Mouse (Mus musculus) limb, embryonic 12.5 days (tissue): ENCODE measurements around the gene Cfap20. TPM values are rescaled to one million over a fixed set of nuclear protein-coding genes. Genes with fewer than 3 reads are reported as not detected.

Source experiments
- ATAC-seq: fragments of 200-750 bp; cut with Nextera tagmentation; 2 replicates; pipeline ENCODE4 v1.8.0; 2017; ENCODE audit warnings: low read depth, moderate TSS enrichment; ENCODE audit not compliant: insufficient number of reproducible peaks, insufficient read depth, low FRiP score, low TSS enrichment
- H3K27ac ChIP-seq: fragments of 300-500 bp; sonication (generic); 2 replicates; pipeline ENCODE4 v1.5.1; 2016; ENCODE audit warnings: mild to moderate bottlenecking, moderate library complexity
- H3K27me3 ChIP-seq: fragments of 300-500 bp; sonication (generic); 2 replicates; pipeline ENCODE4 v1.6.1; 2016; ENCODE audit warnings: mild to moderate bottlenecking, moderate library complexity
- H3K36me3 ChIP-seq: fragments of 300-500 bp; sonication (generic); 2 replicates; pipeline ENCODE4 v1.6.1; 2016; ENCODE audit warnings: mild to moderate bottlenecking, moderate library complexity
- H3K4me1 ChIP-seq: fragments of 300-500 bp; sonication (generic); replicated peaks from 2 replicates; pipeline ENCODE4 v1.6.1; 2016
- H3K4me2 ChIP-seq: fragments of 300-500 bp; sonication (generic); 2 replicates; pipeline ENCODE4 v1.6.1; 2016; ENCODE audit warnings: mild to moderate bottlenecking, moderate library complexity
- H3K4me3 ChIP-seq: fragments of 300-500 bp; sonication (generic); replicated peaks from 2 replicates; pipeline ENCODE4 v1.5.1; 2016; ENCODE audit warnings: mild to moderate bottlenecking
- H3K9ac ChIP-seq: fragments of 300-500 bp; sonication (generic); replicated peaks from 2 replicates; pipeline ENCODE4 v1.6.1; 2016; ENCODE audit warnings: mild to moderate bottlenecking, moderate library complexity
- H3K9me3 ChIP-seq: fragments of 300-500 bp; sonication (generic); 2 replicates; pipeline ENCODE4 v1.6.1; 2016; ENCODE audit warnings: mild to moderate bottlenecking, moderate library complexity
- WGBS: fragments of 180-500 bp; shearing (Covaris S2); methylation state at CpG from one replicate; pipeline ENCODE4 v1.1.7; 2016; 5-methylcytosine and 5-hydroxymethylcytosine counted together
- polyA plus RNA-seq: library from polyadenylated mRNA; unstranded; fragments of >200 nt; fragmentation: Nextera tagmentation; extraction: Ambion mirVana; gene quantifications from 2 replicates; pipeline ENCODE4 v1.2.1, GENCODE M21; 2016

Gene Cfap20
- polyA plus RNA-seq, 1 experiment from 2014 or later, result 136 TPM

GRCm38 (mm10) chr8:95422193-95422810 lies 12.4 kb downstream of the Cfap20 start:
- H3K27me3 ChIP-seq, result no peaks in the 10 kb centered on the region
- no peak for ATAC-seq
- H3K4me2 ChIP-seq, result no peak overlapping the region
- H3K27ac ChIP-seq, result no peak overlapping the region
- no peak overlapping the region for H3K9ac ChIP-seq
- no peaks in the 10 kb centered on the region for H3K9me3 ChIP-seq
- H3K4me3 ChIP-seq, result no peak overlapping the region
- 90% methylated on average over 14 of the region's 14 CpGs for WGBS
- H3K4me1 ChIP-seq, result peaks cover 8% of the 10 kb centered on the region
- H3K36me3 ChIP-seq, result peaks cover 53% of the 10 kb centered on the region

GRCm38 (mm10) chr8:95411309-95411972 lies 23.2 kb downstream of the Cfap20 start:
- H3K4me1 ChIP-seq, result no peaks in the 10 kb centered on the region
- no peaks in the 10 kb centered on the region for H3K9me3 ChIP-seq
- no peaks in the 10 kb centered on the region for H3K36me3 ChIP-seq
- H3K27ac ChIP-seq, result no peak overlapping the region
- no peak overlapping the region for H3K4me3 ChIP-seq
- ATAC-seq, result no peak
- no peak overlapping the region for H3K4me2 ChIP-seq
- no peak overlapping the region; the same call in 1 of the 2 replicates for H3K9ac ChIP-seq
- 50% methylated on average over 10 of the region's 10 CpGs for WGBS
- H3K27me3 ChIP-seq, result no peaks in the 10 kb centered on the region

- H3K27ac ChIP-seq, result no peak overlapping the region
- no peak overlapping the region for H3K9ac ChIP-seq
- H3K4me2 ChIP-seq, result no peak overlapping the region
- H3K27me3 ChIP-seq, result no peaks in the 10 kb centered on the region
- H3K9me3 ChIP-seq, result no peaks in the 10 kb centered on the region
- no peaks in the 10 kb centered on the region for H3K4me1 ChIP-seq
- H3K4me3 ChIP-seq, result no peak overlapping the region
- 81% methylated on average over 5 of the region's 5 CpGs for WGBS
- H3K36me3 ChIP-seq, result no peaks in the 10 kb centered on the region
- no peak for ATAC-seq
Measured at GRCm38 (mm10) chr8:95409518-95409917, 25.2 kb downstream of the Cfap20 start.

- Histone ChIP-seq H3K27me3 (no peaks in the 10 kb centered on the region), H3K4me2 (no peak overlapping the region), H3K4me3 (no peak overlapping the region), H3K36me3 (no peaks in the 10 kb centered on the region), H3K9me3 (no peaks in the 10 kb centered on the region), H3K9ac (no peak overlapping the region), H3K27ac (no peak overlapping the region), H3K4me1 (peaks cover 10% of the 10 kb centered on the region)
- WGBS, result 68% methylated on average over 7 of the region's 7 CpGs
- ATAC-seq, result no peak
Measured at GRCm38 (mm10) chr8:95401091-95401490, 33.6 kb downstream of the Cfap20 start.

GRCm38 (mm10) chr8:95399131-95399530 lies 35.5 kb downstream of the Cfap20 start:
- Histone ChIP-seq H3K36me3 (no peaks in the 10 kb centered on the region), H3K4me2 (no peak overlapping the region), H3K27me3 (no peaks in the 10 kb centered on the region), H3K9ac (no peak overlapping the region), H3K9me3 (no peaks in the 10 kb centered on the region), H3K4me1 (peaks cover 22% of the 10 kb centered on the region), H3K4me3 (no peak overlapping the region), H3K27ac (no peak overlapping the region)
- WGBS, result 77% methylated on average over 9 of the region's 9 CpGs
- ATAC-seq, result no peak

GRCm38 (mm10) chr8:95397201-95397600 lies 37.5 kb downstream of the Cfap20 start:
- Histone ChIP-seq H3K4me3 (no peak overlapping the region), H3K36me3 (no peaks in the 10 kb centered on the region), H3K9ac (no peak overlapping the region), H3K27ac (peak overlapping the region; percentile 30; the same call in 1 of the 2 replicates), H3K27me3 (no peaks in the 10 kb centered on the region), H3K9me3 (no peaks in the 10 kb centered on the region), H3K4me1 (peaks cover 22% of the 10 kb centered on the region), H3K4me2 (no peak overlapping the region)
- ATAC-seq, result no peak
- 72% methylated on average over 5 of the region's 5 CpGs for WGBS

- ATAC-seq, result no peak
Measured at GRCm38 (mm10) chr8:95396752-95397151, 37.9 kb downstream of the Cfap20 start.

GRCm38 (mm10) chr8:95395186-95395918 lies 39.3 kb downstream of the Cfap20 start:
- no peak for ATAC-seq
- Histone ChIP-seq H3K4me2 (no peak overlapping the region), H3K9ac (no peak overlapping the region; the same call in 1 of the 2 replicates)

More at GRCm38 (mm10) chr8:95396752-95397151, 37.9 kb downstream of the Cfap20 start:
- 50% methylated on average over 11 of the region's 11 CpGs for WGBS
- H3K9ac ChIP-seq, result no peak overlapping the region
- H3K36me3 ChIP-seq, result no peaks in the 10 kb centered on the region
- no peaks in the 10 kb centered on the region for H3K9me3 ChIP-seq
- no peaks in the 10 kb centered on the region for H3K27me3 ChIP-seq
- H3K4me1 ChIP-seq, result peaks cover 22% of the 10 kb centered on the region
- no peak overlapping the region for H3K4me3 ChIP-seq
- no peak overlapping the region for H3K4me2 ChIP-seq
- peak overlapping the region; percentile 30; the same call in 1 of the 2 replicates for H3K27ac ChIP-seq

GRCm38 (mm10) chr8:95392604-95393003 lies 42.1 kb downstream of the Cfap20 start:
- H3K27me3 ChIP-seq, result no peaks in the 10 kb centered on the region
- H3K4me3 ChIP-seq, result no peak overlapping the region
- no peaks in the 10 kb centered on the region for H3K36me3 ChIP-seq
- no peak for ATAC-seq
- peak overlapping the region; percentile 43; the same call in 1 of the 2 replicates for H3K27ac ChIP-seq
- H3K9me3 ChIP-seq, result no peaks in the 10 kb centered on the region
- WGBS, result 78% methylated on average over 5 of the region's 5 CpGs
- no peak overlapping the region for H3K4me2 ChIP-seq
- no peak overlapping the region for H3K9ac ChIP-seq
- peaks cover 22% of the 10 kb centered on the region for H3K4me1 ChIP-seq

More at GRCm38 (mm10) chr8:95395186-95395918, 39.3 kb downstream of the Cfap20 start:
- no peaks in the 10 kb centered on the region for H3K27me3 ChIP-seq
- 38% methylated on average over 8 of the region's 8 CpGs for WGBS
- no peak overlapping the region for H3K4me3 ChIP-seq
- no peaks in the 10 kb centered on the region for H3K36me3 ChIP-seq
- H3K9me3 ChIP-seq, result no peaks in the 10 kb centered on the region
- H3K27ac ChIP-seq, result peak overlapping the region; percentile 31; the same call in 1 of the 2 replicates
- H3K4me1 ChIP-seq, result peaks cover 22% of the 10 kb centered on the region

- Histone ChIP-seq H3K4me1 (peaks cover 12% of the 10 kb centered on the region), H3K27me3 (no peaks in the 10 kb centered on the region), H3K9ac (no peak overlapping the region), H3K27ac (no peak overlapping the region), H3K4me3 (no peak overlapping the region), H3K9me3 (no peaks in the 10 kb centered on the region), H3K36me3 (no peaks in the 10 kb centered on the region), H3K4me2 (no peak overlapping the region)
- ATAC-seq, result no peak
- 82% methylated on average over 7 of the region's 7 CpGs for WGBS
Measured at GRCm38 (mm10) chr8:95391101-95391500, 43.6 kb downstream of the Cfap20 start.

- Histone ChIP-seq H3K36me3 (no peaks in the 10 kb centered on the region), H3K4me1 (peaks cover 5% of the 10 kb centered on the region), H3K4me2 (no peak overlapping the region), H3K9me3 (0 out of 2 replicates have a peak, but pooled peaks cover under 1% of the 10 kb centered on the region), H3K27me3 (no peaks in the 10 kb centered on the region), H3K9ac (no peak overlapping the region), H3K27ac (no peak overlapping the region), H3K4me3 (no peak overlapping the region)
- WGBS, result 67% methylated on average over 4 of the region's 4 CpGs
- no peak for ATAC-seq
Measured at GRCm38 (mm10) chr8:95390312-95390711, 44.4 kb downstream of the Cfap20 start.
